Mouse (Mus musculus) CH12.LX (cell line): ENCODE data around the gene Map2k7. TPM values are rescaled to one million over a fixed set of nuclear protein-coding genes. Genes with fewer than 3 reads are reported as not detected.
A peak's percentile ranks its signal among the peaks of the same experiment; 100 is the strongest.

ENCODE experiments used
- DNase-seq: peaks from one replicate; pipeline ENCODE4 v3.0.0-alpha.2; 2013; ENCODE audit errors: extremely low read depth
- H3K27ac ChIP-seq: 2 replicates; pipeline ENCODE4 v1.5.1; 2012; ENCODE audit warnings: low read depth, mild to moderate bottlenecking, control low read depth, moderate library complexity; ENCODE audit not compliant: insufficient read depth
- H3K27me3 ChIP-seq: replicated peaks from 2 replicates; pipeline ENCODE3; 2012; ENCODE audit warnings: inconsistent platforms
- H3K36me3 ChIP-seq, 2 experiments: replicated peaks in 1 of 2; 2 replicates each; pipeline versions ENCODE3 to v1.6.1; 2012; ENCODE audit warnings: inconsistent platforms in 1 of 2, low read length in 1 of 2, mild to moderate bottlenecking in 1 of 2, mixed read lengths in 1 of 2, moderate library complexity in 1 of 2; ENCODE audit not compliant: control insufficient read depth in 1 of 2, insufficient read depth in 1 of 2
- H3K4me1 ChIP-seq, 2 experiments: 2 replicates each; pipeline ENCODE4 v1.6.1; 2012; ENCODE audit warnings: inconsistent platforms in 1 of 2, moderate library complexity in 1 of 2; ENCODE audit not compliant: insufficient read depth in 2 of 2, control insufficient read depth in 1 of 2
- H3K4me2 ChIP-seq: 2 replicates; pipeline ENCODE4 v1.6.1; 2012; ENCODE audit warnings: low read depth, mild to moderate bottlenecking, control low read depth; ENCODE audit not compliant: poor library complexity, insufficient read depth, severe bottlenecking
- H3K4me3 ChIP-seq, 3 experiments: fragments of 150-350 bp in 1 of 3; sonication (generic) in 1 of 3; replicated peaks in 1 of 3; 2 replicates each; pipeline versions ENCODE3 to v1.5.1; 2011 to 2012; ENCODE audit warnings: low read depth in 2 of 3, low read length in 2 of 3, mild to moderate bottlenecking in 2 of 3, moderate library complexity in 2 of 3, control low read depth in 1 of 3, improper control_type of control experiment in 1 of 3, inconsistent platforms in 1 of 3, mixed read lengths in 1 of 3; ENCODE audit not compliant: poor library complexity in 1 of 3
- H3K79me2 ChIP-seq: replicated peaks from 2 replicates; pipeline ENCODE4 v1.6.1; 2012; ENCODE audit warnings: mild to moderate bottlenecking, moderate library complexity; ENCODE audit not compliant: control insufficient read depth, poor library complexity, insufficient read depth, severe bottlenecking; ENCODE audit errors: extremely low read depth
- H3K9ac ChIP-seq: 2 replicates; pipeline ENCODE4 v1.6.1; 2012; ENCODE audit warnings: low read depth, mild to moderate bottlenecking, control low read depth, moderate library complexity; ENCODE audit not compliant: insufficient read depth
- H3K9me3 ChIP-seq: replicated peaks from 2 replicates; pipeline ENCODE3; 2012; ENCODE audit warnings: low read length, inconsistent platforms, mixed read lengths
- CHD2 ChIP-seq: IDR thresholded peaks from 2 replicates; pipeline ENCODE4 v1.6.1; 2011; ENCODE audit warnings: low read length, improper control_type of control experiment
- CTCF ChIP-seq, 2 experiments: IDR thresholded peaks in 1 of 2; conservative IDR thresholded peaks in 1 of 2; 2 replicates each; pipeline ENCODE4 v1.5.1; 2011 to 2012; ENCODE audit warnings: low read depth in 2 of 2, low read length in 2 of 2, improper control_type of control experiment in 1 of 2, inconsistent platforms in 1 of 2, mild to moderate bottlenecking in 1 of 2, moderate library complexity in 1 of 2
- E2F4 ChIP-seq: IDR thresholded peaks from 2 replicates; pipeline ENCODE4 v1.6.1; 2011; ENCODE audit warnings: low read depth, low read length, improper control_type of control experiment; ENCODE audit not compliant: insufficient replicate concordance
- ELF1 ChIP-seq: IDR thresholded peaks from 2 replicates; pipeline ENCODE4 v1.6.1; 2014; ENCODE audit warnings: low read depth, mild to moderate bottlenecking, inconsistent platforms, low read length, improper control_type of control experiment
- EP300 ChIP-seq: IDR thresholded peaks from 2 replicates; pipeline ENCODE4 v1.6.1; 2011; ENCODE audit warnings: low read length, improper control_type of control experiment
- ETS1 ChIP-seq: conservative IDR thresholded peaks from 2 replicates; pipeline ENCODE4 v1.6.1; 2012; ENCODE audit warnings: low read depth, mild to moderate bottlenecking, inconsistent platforms, low read length, improper control_type of control experiment, moderate library complexity
- GABPA ChIP-seq: IDR thresholded peaks from 2 replicates; pipeline ENCODE4 v1.6.1; 2012; ENCODE audit warnings: low read depth, low read length, improper control_type of control experiment, inconsistent platforms; ENCODE audit not compliant: insufficient replicate concordance
- IRF4 ChIP-seq: IDR thresholded peaks from 2 replicates; pipeline ENCODE4 v1.6.1; 2014; ENCODE audit warnings: low read depth, mild to moderate bottlenecking, inconsistent platforms, low read length, improper control_type of control experiment
- JUN ChIP-seq: IDR thresholded peaks from 2 replicates; pipeline ENCODE4 v1.6.1; 2011; ENCODE audit warnings: low read depth, mild to moderate bottlenecking, low read length, improper control_type of control experiment, moderate library complexity; ENCODE audit not compliant: insufficient read depth
- KAT2A ChIP-seq: IDR thresholded peaks from 2 replicates; pipeline ENCODE4 v1.6.1; 2012; ENCODE audit warnings: low read length, improper control_type of control experiment, inconsistent platforms; ENCODE audit not compliant: insufficient replicate concordance
- MAFK ChIP-seq: IDR thresholded peaks from 2 replicates; pipeline ENCODE4 v1.6.1; 2011; ENCODE audit warnings: low read length, improper control_type of control experiment; ENCODE audit not compliant: insufficient replicate concordance
- MAX ChIP-seq: IDR thresholded peaks from 2 replicates; pipeline ENCODE4 v1.6.1; 2011; ENCODE audit warnings: low read length, improper control_type of control experiment
- MAZ ChIP-seq: IDR thresholded peaks from 2 replicates; pipeline ENCODE4 v1.6.1; 2012; ENCODE audit warnings: low read depth, mild to moderate bottlenecking, inconsistent platforms, low read length, improper control_type of control experiment, moderate library complexity
- MXI1 ChIP-seq: IDR thresholded peaks from 2 replicates; pipeline ENCODE4 v1.6.1; 2011; ENCODE audit warnings: mild to moderate bottlenecking, low read depth, low read length, improper control_type of control experiment
- NELFE ChIP-seq: IDR thresholded peaks from 2 replicates; pipeline ENCODE4 v1.6.1; 2011; ENCODE audit warnings: low read depth, low read length, improper control_type of control experiment
- RAD21 ChIP-seq: IDR thresholded peaks from 2 replicates; pipeline ENCODE4 v1.6.1; 2011; ENCODE audit warnings: low read depth, mild to moderate bottlenecking, low read length, improper control_type of control experiment, moderate library complexity
- TCF12 ChIP-seq: IDR thresholded peaks from 2 replicates; pipeline ENCODE4 v1.6.1; 2014; ENCODE audit warnings: low read depth, mild to moderate bottlenecking, inconsistent platforms, low read length, improper control_type of control experiment
- UBTF ChIP-seq: IDR thresholded peaks from 2 replicates; pipeline ENCODE4 v1.6.1; 2012; ENCODE audit warnings: low read depth, mild to moderate bottlenecking, inconsistent platforms, low read length, improper control_type of control experiment, moderate library complexity
- ZNF384 ChIP-seq: IDR thresholded peaks from 2 replicates; pipeline ENCODE4 v1.6.1; 2012; ENCODE audit warnings: low read depth, low read length, improper control_type of control experiment, inconsistent platforms
- dilution Hi-C: fragments of 300-500 bp; cut with MboI; formaldehyde crosslinking; loops from 2 replicates; pipeline ENCODE4 v1.14.3; 2020; ENCODE audit warnings: low sequenced_read_pairs; ENCODE audit not compliant: extremely low pct_unique_long_range_greater_than_20kb, extremely low pct_ligation_motif_present
- in situ Hi-C: fragments of 300-500 bp; cut with MboI; formaldehyde crosslinking; loops from 3 replicates; pipeline ENCODE4 v1.14.3; 2019; ENCODE audit warnings: low sequenced_read_pairs, low pct_ligation_motif_present, low pct_unique_long_range_greater_than_20kb, mixed read lengths
- polyA plus RNA-seq: library from polyadenylated mRNA; unstranded; fragments of >175 nt; gene quantifications from 2 replicates; pipeline ENCODE4 v1.2.1, GENCODE M21; 2012; ENCODE audit warnings: low read depth; ENCODE audit not compliant: insufficient read length
- total RNA-seq, 2 experiments: library from RNA; depleted of rRNA; stranded (reverse); fragments of 300-350 nt in 1 of 2; fragments of >200 nt in 1 of 2; gene quantifications; 2 replicates each; pipeline ENCODE4 v1.2.3; 2012 to 2014

Gene Map2k7
- total and polyA plus RNA-seq, 3 experiments, result 11.8 to 74.0 (median 18.1) TPM

- H3K9ac ChIP-seq, result no peak overlapping the region
- peaks cover 0 to 6% of the 10 kb centered on the region in 2 experiments for H3K36me3 ChIP-seq
- H3K4me3 ChIP-seq, result no peak overlapping the region
- peaks cover 7 to 19% of the 10 kb centered on the region in 2 experiments for H3K4me1 ChIP-seq
- dilution Hi-C loops, result no loop called here
- no peaks in the 10 kb centered on the region for H3K27me3 ChIP-seq
- H3K4me2 ChIP-seq, result no peak overlapping the region
- TF ChIP-seq CTCF (conservative IDR thresholded peaks at IDR 0.05 in 1 of 2, IDR thresholded peaks at IDR 0.05 in 1 of 2; ENCODE audit: low read depth in 2 of 2, low read length in 2 of 2) (peak in 1 of 2 experiments; percentile 10; a peak in 1 of 4 replicates), ETS1 (no peak)
- no peak for DNase-seq
- H3K79me2 ChIP-seq, result no peaks in the 10 kb centered on the region
- H3K9me3 ChIP-seq, result peaks cover 2% of the 10 kb centered on the region
- H3K27ac ChIP-seq, result no peak overlapping the region
- in situ Hi-C loops, result no loop called here
These were observed 27.4 kb upstream of the Map2k7 start for GRCm38 (mm10) chr8:4211097-4211496.

- no peak for DNase-seq
- Histone ChIP-seq H3K4me2 (peak overlapping the region; percentile 92), H3K27ac (no peak overlapping the region), H3K36me3 (peaks cover 0 to 2% of the 10 kb centered on the region in 2 experiments), H3K9ac (0 out of 2 replicates have a peak overlapping the region, but pooled peaks have one; percentile 13), H3K79me2 (no peaks in the 10 kb centered on the region), H3K4me3 (peak overlapping the region; percentile 13 to 50 (median 43)), H3K9me3 (peaks cover 2% of the 10 kb centered on the region), H3K4me1 (peaks cover 7 to 19% of the 10 kb centered on the region in 2 experiments), H3K27me3 (no peaks in the 10 kb centered on the region)
- TF ChIP-seq GABPA (no peak), CTCF (conservative IDR thresholded peaks at IDR 0.05 in 1 of 2, IDR thresholded peaks at IDR 0.05 in 1 of 2; ENCODE audit: low read depth in 2 of 2, low read length in 2 of 2) (no peak), E2F4 (no peak), MAFK (no peak), UBTF (no peak), EP300 (no peak), MXI1 (no peak), JUN (no peak), ELF1 (no peak), MAZ (no peak), CHD2 (no peak), RAD21 (no peak), KAT2A (no peak), ZNF384 (no peak), TCF12 (no peak), NELFE (no peak), MAX (no peak), IRF4 (no peak)
- in situ Hi-C loops (no loop called here), dilution Hi-C loops (no loop called here)
These were observed 25.7 kb upstream of the Map2k7 start for GRCm38 (mm10) chr8:4212809-4213209.
